Mouse (Mus musculus) ES-Bruce4 (cell line): ENCODE measurements at regions not wholly inside any gene's neighbourhood (a gene's known extent, or its start where the extent isn't known, plus 50 kb on each side); places are given as distances from the start of the nearest gene placed in this dataset.

Source experiments
- CTCF ChIP-seq: IDR thresholded peaks from one replicate; pipeline ENCODE4 v1.8.1; 2011; ENCODE audit warnings: low read depth, low read length
- EP300 ChIP-seq: IDR thresholded peaks from 2 replicates; pipeline ENCODE4 v1.6.1; 2011; ENCODE audit warnings: low read depth, low read length; ENCODE audit not compliant: insufficient read depth
- POLR2A ChIP-seq: IDR thresholded peaks from one replicate; pipeline ENCODE4 v1.8.1; 2011; ENCODE audit warnings: low read length; ENCODE audit not compliant: insufficient read depth

DNA sequence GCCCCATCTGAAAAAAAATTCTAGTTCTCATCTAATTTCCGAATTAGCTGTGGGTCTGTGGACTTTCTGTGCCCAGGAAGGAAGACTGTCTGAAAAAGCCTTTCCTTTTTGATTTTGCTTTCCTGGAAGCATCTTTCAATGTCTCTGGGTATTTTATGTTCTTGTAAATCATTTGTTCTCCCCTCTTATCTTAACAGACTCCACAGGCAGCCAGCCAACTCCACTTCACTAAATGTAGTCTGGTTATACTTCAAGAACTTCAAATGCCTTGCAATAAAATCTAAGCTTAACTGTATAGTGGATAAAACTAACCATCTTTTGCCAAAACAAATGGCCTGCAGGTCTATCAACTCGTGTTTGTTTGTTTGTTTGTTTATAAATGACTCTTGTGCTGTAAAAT lies 956.7 kb upstream of the H2afb3 start:
- no peak for TF ChIP-seq CTCF
- TF ChIP-seq POLR2A = no peak
- TF ChIP-seq EP300 = no peak
